Mouse (Mus musculus) liver, adult 2 months (tissue): ENCODE results near the gene Phldb3.

Experiments used
- CTCF ChIP-seq: fragments of 200-500 bp; IDR thresholded peaks from 2 replicates; pipeline ENCODE4 v1.5.1; 2011; ENCODE audit warnings: low read depth, low read length, control low read depth
- POLR2A ChIP-seq: fragments of 200-500 bp; IDR thresholded peaks from 2 replicates; pipeline ENCODE4 v1.6.1; 2011; ENCODE audit warnings: low read length, control low read depth; ENCODE audit not compliant: insufficient read depth; ENCODE audit errors: extremely low read depth

DNA sequence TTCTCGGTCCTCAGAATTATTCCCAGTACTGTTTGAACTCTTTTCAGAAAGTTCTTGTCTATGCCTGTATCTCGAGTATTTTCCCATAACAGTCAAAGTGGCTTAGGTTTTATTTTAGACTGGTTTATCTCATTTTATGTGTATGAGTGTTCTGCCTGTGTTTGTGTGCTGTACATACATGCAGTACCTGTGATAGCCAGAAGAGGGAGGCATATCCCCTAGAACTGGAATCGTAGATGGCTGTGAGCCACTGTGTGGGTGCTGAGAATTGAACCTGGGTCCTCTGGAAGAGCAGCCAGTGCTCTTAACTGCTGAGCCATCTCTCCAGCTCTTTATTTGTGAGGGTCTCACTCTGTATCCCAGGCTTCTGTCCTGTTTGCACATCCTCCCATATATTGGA lies 10.6 kb downstream of the Phldb3 start:
- TF ChIP-seq CTCF, result 0 out of 2 replicates have a peak, but pooled peaks have one; percentile 8
- TF ChIP-seq POLR2A, result no peak
